Mouse (Mus musculus): ENCODE data around the gene Cxcl3.

- TF ChIP-seq CTCF (IDR thresholded peaks at IDR 0.05) (no peak), POLR2A (IDR thresholded peaks at IDR 0.05; ENCODE audit: insufficient read depth, low read depth, low read length) (no peak)
Measured at GRCm38 (mm10) chr5:90838582-90838981, 52.7 kb downstream of the Cxcl3 start.

Measured in heart, adult 2 months (tissue).